Mouse (Mus musculus) left cerebral cortex, adult 9 months (tissue): ENCODE measurements around the gene Trim72.
A peak's percentile ranks its signal among the peaks of the same experiment; 100 is the strongest.

ENCODE experiments used
- DNase-seq, 2 experiments: peaks; one replicate each; pipeline ENCODE4 v3.0.0; 2022; ENCODE audit warnings: low spot score in 2 of 2

Trim72 gene

GRCm38 (mm10) chr7:128003688-128004087 lies at the start of gene Trim72:
TSS of gene Trim72 (plus strand) at chr7:128003949.
- peak in 1 of 2 experiments; percentile 48 for DNase-seq

- DNase-seq, result no peak
Observed at GRCm38 (mm10) chr7:127959364-127959763, 44.4 kb upstream of the Trim72 start.

DNA sequence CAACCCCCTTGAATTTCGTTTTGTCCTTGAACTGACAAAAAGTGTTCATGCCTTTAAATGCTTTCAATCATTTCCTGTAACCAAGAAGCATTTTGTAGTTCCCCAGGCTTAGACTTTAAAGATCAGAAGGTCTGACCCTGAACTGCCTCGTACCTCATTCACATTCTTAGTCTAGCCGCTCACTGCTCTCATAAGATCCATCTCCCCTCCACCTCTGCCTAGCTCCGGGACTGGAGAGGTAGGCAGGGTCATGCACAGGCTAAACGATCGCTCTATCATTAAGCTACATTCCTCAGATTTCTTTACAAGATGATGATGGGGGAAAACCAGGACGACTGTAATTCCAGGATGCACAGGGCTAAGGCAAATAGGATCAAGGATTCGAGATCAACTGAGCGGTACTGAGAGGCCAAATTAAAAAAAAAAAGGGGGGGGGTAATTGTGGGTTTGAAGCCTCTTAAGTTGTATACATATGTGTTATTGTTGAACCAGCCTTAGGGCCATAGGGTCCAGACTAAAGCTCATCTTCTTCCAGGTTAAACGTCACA lies 37.3 kb upstream of the Trim72 start:
- DNase-seq, result no peak

GRCm38 (mm10) chr7:127967004-127967921 lies 36.5 kb upstream of the Trim72 start, which contains the start of gene Fus:
TSS of gene Fus (plus strand) at chr7:127967457.
- DNase-seq, result peak; percentile 80 to 95

DNA sequence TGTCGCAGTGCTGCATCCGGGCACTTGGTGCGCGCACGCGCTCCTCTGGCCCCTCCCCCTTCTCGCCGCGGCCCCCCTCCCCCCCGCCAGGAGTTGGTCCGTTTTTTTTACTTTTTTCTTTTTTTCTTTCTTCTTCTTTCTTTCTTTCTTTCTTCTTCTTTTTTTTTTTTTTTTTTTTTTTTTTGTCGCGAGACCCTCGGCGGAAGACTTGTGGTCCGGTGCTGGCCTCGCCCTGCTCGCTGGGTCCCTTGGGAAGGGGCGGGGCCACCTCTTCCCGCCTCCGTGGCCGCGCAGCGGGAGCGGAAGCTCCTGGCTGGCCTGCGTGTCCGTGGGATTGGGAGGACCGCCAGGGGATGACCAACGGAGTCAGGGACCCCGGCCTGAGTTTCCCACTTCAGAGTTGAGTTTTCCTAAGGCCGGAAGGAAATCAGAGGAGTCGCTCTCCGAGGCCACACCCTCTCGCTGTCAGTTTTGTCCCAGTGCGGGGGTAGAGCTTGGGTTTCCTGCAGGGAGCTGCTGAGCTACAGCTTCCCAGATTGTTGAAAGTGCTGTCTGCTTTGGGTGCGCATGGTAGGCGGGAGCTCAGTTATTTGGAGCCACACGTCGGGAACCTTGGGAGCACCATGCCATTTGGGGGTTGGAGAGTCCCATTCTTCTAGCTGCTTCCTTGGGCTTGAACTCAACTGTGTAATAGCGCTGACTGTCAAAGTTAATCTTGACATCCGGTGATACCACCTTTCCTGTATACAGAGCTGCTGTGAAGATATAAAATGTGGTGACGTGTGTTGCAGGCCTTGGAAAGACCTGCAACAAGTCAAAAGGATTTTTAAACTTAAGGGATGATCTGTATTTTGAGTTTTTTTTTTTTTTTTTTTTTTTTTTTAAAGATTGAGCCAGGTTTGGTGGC lies 35.6 kb upstream of the Trim72 start:
- DNase-seq, result peak; percentile 64 to 73

DNA sequence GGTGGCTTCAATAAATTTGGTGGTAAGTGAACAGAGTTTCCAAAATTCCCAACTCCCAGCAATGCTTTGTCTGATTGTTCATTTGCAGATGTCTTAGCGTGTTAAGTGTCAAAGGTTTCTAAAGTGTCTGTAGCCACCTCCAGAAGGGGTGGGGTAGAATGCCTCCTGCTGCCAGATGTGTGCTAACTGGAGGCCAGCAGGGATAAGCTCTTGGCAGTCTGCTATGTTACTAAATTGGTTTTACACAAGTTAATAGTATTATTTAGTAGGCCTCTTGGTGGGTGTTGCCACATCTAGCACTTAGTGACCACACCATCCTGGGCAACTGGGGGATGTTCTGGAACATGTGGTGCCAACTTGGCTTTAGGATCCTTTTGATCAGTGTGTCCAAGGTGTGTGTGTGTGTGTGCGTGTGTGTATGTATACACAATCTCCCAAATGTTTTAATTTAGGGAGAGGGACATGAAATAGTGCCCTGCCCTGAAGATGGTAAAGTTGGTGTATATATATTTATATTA lies 29.3 kb upstream of the Trim72 start:
- DNase-seq, result no peak

DNA sequence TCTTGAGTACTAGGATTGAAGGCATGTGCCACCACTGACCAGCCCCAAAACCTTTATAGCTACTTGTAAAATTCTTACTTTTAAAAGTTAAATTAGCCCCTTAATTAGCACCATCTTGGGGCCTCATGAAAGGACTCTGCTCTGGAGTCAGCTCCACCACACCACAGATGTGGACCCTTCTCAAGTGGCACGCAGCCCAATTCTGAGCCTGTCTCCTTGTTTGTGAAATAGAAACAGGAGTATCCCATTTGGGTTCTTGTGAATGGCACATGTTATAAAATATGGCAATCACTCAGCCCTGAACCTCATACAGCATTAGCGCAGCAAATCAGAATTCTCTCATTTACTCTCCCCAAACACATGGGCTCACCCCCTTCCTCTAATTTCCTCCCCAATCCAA lies 24.9 kb upstream of the Trim72 start:
- no peak for DNase-seq

- DNase-seq, result no peak
Observed at GRCm38 (mm10) chr7:127980606-127981005, 23.1 kb upstream of the Trim72 start.

DNA sequence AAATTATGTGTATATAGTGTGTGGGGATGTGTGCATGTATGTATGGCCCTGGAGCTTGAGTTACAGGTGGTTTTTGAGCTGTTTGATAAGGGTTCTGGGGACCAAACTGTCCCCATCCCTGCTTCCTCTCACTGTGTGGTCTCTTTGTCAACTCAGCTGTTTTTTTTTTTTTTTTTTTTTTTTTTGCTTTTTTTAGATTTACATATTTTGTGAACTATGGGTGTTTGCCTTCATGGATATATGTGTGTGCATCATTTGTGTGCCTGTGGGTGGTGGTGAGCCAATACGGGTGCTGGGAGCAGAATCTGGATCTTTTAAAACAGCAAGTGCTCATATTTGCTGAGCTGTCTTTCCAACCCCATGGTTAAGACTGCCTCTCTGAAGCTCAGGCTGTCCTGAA lies 14.8 kb upstream of the Trim72 start:
- DNase-seq, result no peak

DNA sequence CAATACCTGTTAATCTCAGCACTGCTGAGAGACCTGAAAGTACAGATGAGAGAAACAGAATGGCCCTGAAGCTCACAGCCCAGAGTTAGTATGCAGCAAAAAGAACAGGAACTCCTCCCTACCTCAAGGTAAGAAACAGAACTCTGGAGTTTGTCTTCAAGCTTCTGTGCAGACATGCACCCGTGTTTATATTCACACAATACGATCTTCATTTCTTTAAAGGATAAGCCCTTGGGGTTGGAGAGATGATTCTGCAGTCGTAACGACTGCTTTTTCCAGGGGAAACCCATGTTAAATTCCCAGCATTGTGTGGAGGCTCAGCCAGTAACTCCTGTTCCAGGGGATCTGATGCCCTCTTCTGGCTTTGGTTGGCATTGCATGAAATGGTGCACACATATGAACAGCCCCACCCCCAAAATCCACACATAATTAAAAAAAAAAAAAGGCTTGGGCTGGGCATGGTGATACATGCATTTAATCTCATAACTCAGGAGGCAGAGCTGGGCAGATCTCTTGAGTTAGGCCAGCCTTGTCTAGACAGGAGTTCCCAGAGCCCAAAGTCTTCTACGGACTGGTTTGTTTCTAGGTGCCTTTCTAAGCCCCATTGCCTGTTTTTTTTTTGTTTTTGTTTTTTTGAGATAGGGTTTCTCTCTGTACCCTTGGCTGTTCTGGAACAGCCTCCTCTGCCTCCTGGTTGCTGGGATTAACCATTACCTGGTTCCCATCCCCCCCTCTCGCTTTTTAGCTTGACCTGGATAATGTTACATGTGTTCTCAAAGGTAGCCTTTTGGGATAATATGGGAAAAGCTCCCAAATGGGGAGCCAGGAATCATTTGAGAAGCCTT lies 11.9 kb upstream of the Trim72 start:
- DNase-seq, result peak in 1 of 2 experiments; percentile 73

DNA sequence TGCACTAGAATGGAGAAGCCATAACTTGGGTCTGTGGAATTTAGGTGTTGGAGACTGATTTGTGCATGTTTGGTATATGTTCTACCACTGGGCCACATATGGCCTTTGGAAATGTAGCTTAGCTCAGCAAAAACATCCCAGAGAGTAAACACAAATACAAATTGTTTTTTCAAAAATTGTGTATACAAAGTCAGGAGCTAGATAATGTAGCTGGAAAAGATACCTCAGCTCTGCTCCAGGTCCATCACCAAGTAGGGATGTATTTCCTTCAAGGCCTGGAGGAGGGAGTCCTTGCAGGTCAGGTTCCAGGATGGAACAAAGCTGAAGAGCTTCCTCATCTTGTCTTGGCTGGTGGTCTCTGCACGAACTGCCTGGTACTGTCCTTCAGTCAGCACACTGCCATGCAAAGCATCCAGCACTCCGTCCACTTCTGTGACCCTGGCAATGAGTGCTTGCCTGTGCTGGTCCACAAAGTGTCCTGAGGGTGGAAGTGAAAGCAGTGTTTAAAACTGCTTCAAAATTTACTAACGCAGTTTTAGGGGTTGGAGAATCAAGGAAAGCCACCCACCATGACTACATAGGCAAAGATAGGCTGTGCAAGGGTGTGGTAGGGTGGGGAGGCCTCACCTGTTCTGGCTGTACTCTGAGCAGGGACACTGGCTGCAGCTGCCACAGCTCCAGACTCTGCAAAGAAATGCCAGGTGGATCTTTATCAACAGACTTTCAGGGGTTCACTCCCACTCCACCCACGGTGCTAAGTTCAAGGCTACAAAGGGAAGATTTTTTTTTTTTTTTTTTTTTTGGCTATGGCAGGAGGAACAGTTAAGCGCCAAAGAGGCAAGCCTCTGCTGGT lies 11.0 kb upstream of the Trim72 start:
- no peak for DNase-seq

DNA sequence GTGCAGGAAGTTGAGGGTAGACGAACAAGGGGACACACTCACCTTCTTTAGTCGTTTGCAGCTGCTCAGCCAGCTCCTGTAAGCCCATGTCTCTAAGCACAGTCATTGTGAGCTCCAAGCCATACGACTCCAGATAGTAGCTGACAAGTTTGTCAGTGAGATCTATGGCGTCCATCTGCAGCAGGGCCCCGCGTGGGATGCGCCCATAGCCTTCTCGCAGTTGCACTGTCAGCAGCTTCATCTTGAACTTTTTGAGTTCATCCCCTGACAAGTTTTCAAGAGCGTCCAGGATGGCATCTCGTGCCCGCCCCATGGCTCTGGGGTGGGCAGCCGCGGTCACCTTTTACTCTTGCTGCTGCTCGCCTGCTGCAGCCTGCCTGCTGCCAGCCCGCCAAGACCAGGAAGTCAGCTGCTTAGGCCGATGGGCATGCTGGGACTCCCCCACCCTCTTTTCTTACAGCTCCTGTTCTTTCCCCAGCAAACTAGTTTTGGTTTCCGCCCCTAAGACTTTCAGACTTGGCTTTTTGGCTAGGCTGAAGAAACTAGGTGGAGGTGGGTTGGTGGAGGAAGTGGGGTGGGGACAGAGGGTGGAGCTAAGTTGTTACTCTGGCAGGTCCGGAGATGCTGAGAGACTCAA lies 10.3 kb upstream of the Trim72 start, which contains the start of gene Pycard:
Gene Pycard (minus strand): TSS at position 527 of the 637 bp plus-strand sequence.
- peak in 1 of 2 experiments; percentile 20 for DNase-seq

GRCm38 (mm10) chr7:127999436-127999835 lies 4.3 kb upstream of the Trim72 start:
- DNase-seq, result no peak

DNA sequence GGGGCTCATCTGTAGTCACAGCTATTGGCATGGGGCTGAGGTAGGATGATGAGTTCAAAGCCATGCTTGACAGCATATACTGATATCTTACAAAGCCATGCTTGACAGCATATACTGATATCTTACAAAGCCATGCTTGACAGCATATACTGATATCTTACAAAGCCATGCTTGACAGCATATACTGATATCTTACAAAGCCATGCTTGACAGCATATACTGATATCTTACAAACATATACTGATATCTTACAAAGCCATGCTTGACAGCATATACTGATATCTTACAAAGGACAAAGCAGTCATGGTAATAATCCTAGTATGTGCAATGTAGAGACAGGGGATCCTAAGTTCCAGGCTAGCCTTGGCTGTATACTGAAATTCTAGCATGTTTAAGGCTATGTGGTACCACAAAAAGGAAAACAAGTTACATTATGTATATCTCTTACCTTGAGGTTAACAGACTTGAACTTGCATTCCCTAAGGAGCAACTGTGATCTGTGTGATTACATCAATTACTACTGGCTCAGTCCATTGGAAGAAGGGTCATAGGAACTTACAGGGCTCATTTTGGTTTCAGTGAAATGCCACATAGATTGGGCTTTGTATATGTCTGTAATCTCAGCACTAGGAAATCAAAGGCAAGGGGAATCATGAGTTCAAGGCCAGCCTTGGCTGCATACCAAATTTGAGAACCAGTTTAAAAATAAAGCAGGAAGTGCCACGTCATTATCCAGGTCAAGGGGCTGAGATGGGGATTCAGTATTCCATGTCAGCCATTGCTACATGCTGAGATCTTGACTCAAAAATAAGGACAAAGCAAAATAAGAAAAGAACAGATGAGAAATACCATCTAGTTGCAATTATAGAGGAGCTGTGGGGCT lies 3.4 kb upstream of the Trim72 start:
- DNase-seq, result no peak

DNA sequence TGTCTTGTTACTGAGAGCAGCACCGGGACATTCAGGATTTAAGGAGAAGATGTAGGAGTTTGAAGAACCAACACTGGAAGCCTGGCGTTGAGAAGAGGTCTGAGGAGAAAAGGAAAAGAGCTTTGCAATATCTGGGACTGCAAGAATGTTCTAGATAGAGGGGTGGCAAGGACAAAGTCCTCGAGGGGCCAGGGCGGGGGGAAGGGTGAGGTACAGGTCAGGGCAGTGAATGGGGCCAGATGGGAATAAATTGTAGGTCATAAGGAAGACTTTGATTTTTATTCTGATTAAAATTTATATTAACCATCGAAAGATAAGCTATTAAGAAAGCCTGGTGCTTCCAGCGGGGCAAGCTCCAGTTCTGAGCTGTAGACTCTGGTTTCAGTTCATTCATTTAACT lies 651 bp upstream of the Trim72 start:
- no peak for DNase-seq

DNA sequence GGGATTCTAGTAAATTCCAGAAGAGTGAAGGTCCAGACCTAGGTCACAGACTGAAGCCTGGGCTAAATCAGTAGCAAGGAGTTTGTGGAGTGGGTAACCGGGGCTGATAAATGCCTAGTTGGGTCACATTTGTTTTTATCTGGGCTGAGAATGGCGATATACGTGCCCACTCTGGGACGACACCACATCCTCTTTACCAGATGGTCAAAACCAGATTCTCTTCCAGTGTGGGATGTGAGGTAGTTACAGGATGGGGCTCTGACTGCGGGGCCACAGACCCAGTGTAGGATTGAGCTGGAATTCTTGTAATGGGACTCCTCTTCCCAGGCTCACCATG lies 369 bp downstream of the Trim72 start:
- DNase-seq, result no peak

- no peak for DNase-seq
Observed at GRCm38 (mm10) chr7:128004487-128005362, 976 bp downstream of the Trim72 start.

GRCm38 (mm10) chr7:128006193-128006592 lies 2.4 kb downstream of the Trim72 start:
- no peak for DNase-seq
